Mouse (Mus musculus) embryo, embryonic 10.5 days (tissue): ENCODE measurements around the gene Olfr995.

Source experiments
- DNase-seq: peaks from one replicate; pipeline ENCODE4 v3.0.0-alpha.2; 2015; ENCODE audit warnings: low spot score

Gene Olfr995

GRCm38 (mm10) chr2:85443539-85443938, at the start of gene Olfr995:
Gene Olfr995, minus strand, starts transcription at chr2:85443639.
- no peak for DNase-seq

- DNase-seq = no peak
These were observed 47.0 kb upstream of the Olfr995 start for GRCm38 (mm10) chr2:85490396-85490795.

DNA sequence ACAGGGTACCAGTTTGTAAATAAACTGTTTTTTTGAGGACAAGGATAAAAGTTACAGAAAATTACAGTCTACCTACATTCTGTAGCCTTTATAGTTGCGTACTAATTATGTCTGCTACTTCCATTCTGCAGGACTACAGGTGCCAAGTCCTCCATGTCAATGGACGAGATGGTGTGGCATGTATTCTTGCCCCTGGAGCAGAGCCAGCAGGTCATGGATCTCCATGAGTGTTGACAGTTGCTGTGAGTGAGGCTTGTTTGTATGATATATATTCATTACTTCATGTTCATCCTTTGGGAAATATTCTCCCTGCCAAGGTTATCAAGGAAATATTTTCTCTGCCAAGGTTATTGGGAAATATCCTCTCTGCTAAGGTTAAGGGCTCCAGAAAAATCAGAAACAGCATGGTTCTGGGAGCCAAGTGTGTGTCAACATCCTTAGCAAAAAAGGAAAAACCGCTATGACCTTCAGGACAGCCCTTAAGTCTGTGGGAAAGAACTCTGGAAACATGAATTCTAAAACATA, 23.4 kb upstream of the Olfr995 start:
- DNase-seq = no peak

- DNase-seq = no peak
These were observed 893 bp downstream of the Olfr995 start for GRCm38 (mm10) chr2:85442546-85442945.

- no peak for DNase-seq
These were observed 7.1 kb downstream of the Olfr995 start, which contains the start of gene Olfr994 for GRCm38 (mm10) chr2:85436351-85436750. Gene Olfr994, minus strand, starts transcription at chr2:85436451.

DNA sequence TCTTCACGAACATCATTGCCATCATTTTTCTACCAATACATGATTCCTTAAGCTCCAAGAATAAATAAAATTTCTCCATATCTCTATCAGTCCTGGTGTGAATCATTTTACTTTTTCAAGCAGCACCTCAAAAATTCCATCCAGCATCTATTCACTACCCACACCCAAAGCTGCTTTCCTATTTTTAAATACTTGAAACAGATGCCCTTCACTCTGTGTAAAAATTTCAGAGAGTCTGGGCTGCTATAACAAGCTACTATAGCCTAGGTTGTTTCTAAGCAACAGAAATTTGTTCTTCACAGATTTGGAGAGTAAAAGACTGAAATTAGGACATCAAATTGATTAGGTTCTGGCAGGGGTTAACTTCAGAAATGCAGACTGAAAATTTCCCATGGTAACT, 17.5 kb downstream of the Olfr995 start:
- DNase-seq = no peak

DNA sequence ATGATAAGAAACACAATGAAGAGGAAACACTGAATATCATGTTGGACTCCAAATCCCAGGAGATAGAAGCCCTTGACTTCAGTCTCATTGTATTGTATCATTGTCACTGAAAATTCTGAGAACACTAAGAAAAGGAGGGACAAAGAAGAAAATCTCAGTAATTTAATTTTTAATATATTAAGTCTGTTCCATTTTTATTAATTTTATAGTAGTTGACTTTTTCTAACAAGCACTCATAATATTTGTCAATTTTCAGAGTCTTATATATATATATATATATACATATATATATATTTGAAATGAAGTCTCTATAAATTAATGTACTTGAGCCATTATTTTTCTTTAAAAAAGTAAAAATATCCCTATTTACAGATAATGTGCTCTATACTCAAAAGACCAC, 28.7 kb downstream of the Olfr995 start, which contains the start of gene Olfr993:
Gene Olfr993 (minus strand): TSS at position 101 of the 400 bp plus-strand sequence.
- no peak for DNase-seq

- DNase-seq = no peak
These were observed 34.1 kb downstream of the Olfr995 start, which contains the start of gene Olfr992 for GRCm38 (mm10) chr2:85409369-85409768. Gene Olfr992, minus strand, starts transcription at chr2:85409469.
